Mouse (Mus musculus) kidney, adult 8-10 months (tissue): ENCODE measurements around the gene Gabre.
A peak's percentile ranks its signal among the peaks of the same experiment; 100 is the strongest.

ENCODE experiments used
- DNase-seq, 2 experiments: peaks; one replicate each; pipeline ENCODE4 v3.0.0; 2022

Gene Gabre

DNA sequence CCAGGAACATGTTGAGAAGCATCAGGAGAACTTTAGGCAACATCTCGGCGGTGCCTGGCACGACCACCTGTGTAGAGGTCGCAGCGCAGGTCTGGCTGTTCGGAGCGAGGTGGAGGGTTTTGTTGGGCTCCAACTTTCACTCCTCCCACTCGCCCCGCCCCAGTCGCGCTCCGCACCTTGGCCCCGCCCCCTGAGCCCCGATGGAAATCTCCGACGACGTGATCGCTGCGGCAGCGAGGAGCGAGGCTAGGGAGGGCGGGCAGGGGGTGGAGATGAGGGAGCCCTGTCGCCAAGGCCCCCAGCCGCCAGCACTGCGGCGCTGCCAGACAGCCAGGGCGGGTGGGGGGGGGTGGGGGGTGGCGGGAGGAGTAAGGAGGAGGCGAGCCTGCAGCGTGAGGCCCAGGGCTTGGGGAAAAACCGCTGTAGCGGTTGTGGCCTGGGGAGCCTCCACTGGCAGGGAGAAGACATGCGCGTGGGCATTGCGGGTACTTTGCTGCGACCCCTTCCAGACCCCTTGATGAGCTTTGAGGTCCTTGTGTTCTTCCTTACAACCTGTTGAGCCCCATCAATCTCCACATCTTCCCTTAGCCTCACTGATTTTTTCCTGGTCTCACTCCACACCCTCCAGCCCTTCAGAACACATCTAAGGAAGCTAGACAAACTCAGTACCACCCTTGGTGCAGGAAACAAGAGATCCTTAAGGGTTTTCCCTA is at the start of gene Gabre:
TSS of gene Gabre (minus strand) at position 145 of the 713 bp plus-strand sequence.
- DNase-seq, result peak; percentile 2 to 4

DNA sequence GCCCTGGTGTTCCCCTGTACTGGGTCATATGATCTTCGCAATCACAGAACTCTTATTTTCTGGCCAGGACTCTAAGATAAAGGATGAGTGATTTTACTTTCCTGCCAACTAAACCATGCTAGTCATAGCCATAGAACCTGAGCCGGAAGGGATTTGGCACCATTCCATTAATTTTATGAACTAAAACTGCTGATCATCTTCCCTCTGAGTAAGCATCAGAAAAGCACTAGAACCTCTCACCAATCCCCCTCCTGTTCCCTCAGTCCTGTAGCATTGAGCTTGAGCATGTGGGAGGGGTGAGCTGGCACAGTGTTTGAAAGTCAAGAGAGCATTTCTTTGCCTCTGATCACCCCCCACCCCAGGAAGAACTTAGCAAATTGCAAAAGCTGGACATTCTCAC is 23.2 kb upstream of the Gabre start:
- no peak for DNase-seq

DNA sequence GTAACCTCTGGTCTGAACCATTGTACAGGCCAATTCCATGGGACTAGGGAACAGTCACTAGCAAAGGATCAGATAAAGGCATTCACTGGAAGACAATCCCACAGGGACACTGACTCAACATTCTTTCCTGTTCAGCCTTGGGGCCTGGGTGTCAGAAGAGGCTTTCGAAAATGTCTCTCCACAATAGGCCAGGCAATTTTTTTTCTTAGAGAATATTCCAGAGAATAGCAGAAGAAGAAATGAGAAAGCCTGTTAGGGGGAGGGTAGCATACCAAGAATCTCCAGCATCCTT is 715 bp upstream of the Gabre start:
- DNase-seq, result no peak

DNA sequence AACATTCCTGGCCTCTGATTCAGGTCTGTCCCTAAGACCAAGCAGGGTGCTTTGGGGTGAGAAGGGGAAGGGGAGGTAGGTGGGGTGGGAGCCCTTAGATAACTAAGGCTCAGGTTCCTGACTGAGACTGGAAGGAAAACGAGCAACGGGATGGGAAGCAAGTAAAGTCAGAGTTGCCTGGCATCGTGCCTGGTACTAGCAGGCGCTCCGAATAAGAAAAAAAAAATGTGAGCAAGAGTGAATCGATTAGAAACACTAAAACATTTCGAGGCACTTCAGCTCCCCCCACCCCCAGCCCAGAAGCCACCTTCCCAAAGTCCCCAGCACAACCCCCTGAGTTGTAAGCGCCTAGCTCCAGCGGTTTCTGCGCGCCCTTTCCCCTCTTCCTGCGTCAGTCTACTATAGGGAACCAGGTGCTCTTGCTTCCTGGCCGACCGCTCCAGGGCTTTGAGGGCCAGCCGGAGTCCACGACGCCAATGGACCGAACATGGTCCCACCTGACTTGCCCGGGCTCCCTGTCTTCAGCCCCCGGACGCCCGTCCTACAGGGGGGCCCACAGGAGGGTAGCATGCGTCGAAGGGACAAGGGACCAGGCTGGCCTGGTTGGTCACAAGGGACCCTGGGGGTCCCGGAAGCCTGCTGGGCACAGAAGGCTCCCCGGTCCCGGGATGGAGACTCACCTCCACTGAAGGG is 491 bp downstream of the Gabre start:
- peak in 1 of 2 experiments; percentile 1 for DNase-seq

DNA sequence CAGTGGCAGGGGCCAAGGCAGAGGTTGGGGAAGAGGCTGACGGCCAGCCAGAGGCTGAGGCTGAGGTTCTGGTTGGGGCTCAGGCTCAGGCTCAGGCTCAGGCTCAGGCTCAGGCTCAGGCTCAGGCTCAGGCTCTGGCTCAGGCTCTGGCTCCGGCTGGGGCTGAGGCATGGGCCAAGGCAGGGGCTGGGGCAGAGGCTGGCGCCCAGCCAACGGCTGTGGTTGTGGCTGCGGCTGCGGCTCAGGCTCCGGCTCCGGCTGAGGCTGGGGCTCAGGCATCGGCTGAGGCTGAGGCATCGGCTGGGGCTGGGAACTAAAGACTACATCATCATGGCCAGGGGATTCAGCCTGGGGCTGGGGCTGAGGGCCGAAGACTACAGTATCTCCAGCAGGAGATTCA is 4.0 kb downstream of the Gabre start:
- no peak for DNase-seq

DNA sequence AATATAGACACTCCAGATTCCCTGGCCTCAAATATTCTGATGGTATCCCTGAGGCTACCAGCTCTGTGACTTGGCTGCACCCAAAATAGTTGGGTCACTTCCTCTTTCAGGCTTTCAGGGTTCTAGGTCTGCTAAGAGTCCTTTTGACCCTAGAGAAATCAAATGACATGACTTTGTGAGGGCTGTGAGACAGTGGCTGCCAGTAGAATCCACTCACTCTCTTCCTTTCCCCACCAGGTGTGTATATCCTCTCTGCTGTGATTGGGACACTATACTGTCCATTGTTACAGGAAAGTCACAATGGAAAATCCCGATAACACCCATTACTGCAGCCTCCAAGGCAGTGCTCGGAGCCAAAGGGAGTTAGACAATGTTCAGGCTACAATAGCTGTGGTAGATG is 52.9 kb downstream of the Gabre start, which contains the start of gene Magea4:
TSS of gene Magea4 (plus strand) at position 301 of the 400 bp plus-strand sequence.
- DNase-seq, result no peak
